Mouse (Mus musculus) midbrain, postnatal 0 days (tissue): Measurements from ENCODE around the gene Actbl2. TPM values are rescaled to one million over a fixed set of nuclear protein-coding genes. Genes with fewer than 3 reads are reported as not detected.

ENCODE experiments used
- ATAC-seq: fragments of 200-750 bp; cut with Nextera tagmentation; 2 replicates; pipeline ENCODE4 v1.8.0; 2017; ENCODE audit warnings: moderate number of reproducible peaks, mild to moderate bottlenecking, moderate TSS enrichment, moderate library complexity; ENCODE audit not compliant: low FRiP score
- DNase-seq: peaks from one replicate; pipeline ENCODE4 v3.0.0-alpha.2; 2015; ENCODE audit warnings: low spot score
- H3K27ac ChIP-seq: fragments of 300-500 bp; sonication (generic); 2 replicates; pipeline ENCODE4 v1.5.1; 2014; ENCODE audit warnings: low read depth, mild to moderate bottlenecking, low read length, mixed read lengths
- H3K27me3 ChIP-seq: fragments of 300-500 bp; sonication (generic); 2 replicates; pipeline ENCODE4 v1.6.1; 2014; ENCODE audit warnings: low read length, control low read depth, mixed read lengths; ENCODE audit not compliant: insufficient read depth
- H3K36me3 ChIP-seq: fragments of 300-500 bp; sonication (generic); 2 replicates; pipeline ENCODE4 v1.6.1; 2014; ENCODE audit warnings: low read length, control low read depth, mixed read lengths; ENCODE audit not compliant: insufficient read depth
- H3K4me1 ChIP-seq: fragments of 300-500 bp; sonication (generic); 2 replicates; pipeline ENCODE4 v1.6.1; 2014; ENCODE audit warnings: mild to moderate bottlenecking, control low read depth, antibody characterized with exemption, low read length, mixed read lengths; ENCODE audit not compliant: insufficient read depth
- H3K4me2 ChIP-seq: fragments of 300-500 bp; sonication (generic); 2 replicates; pipeline ENCODE4 v1.6.1; 2014; ENCODE audit warnings: low read depth, mild to moderate bottlenecking, low read length, mixed read lengths; ENCODE audit not compliant: poor library complexity, severe bottlenecking
- H3K4me3 ChIP-seq: fragments of 300-500 bp; sonication (generic); 2 replicates; pipeline ENCODE4 v1.5.1; 2014; ENCODE audit warnings: low read depth, mild to moderate bottlenecking, low read length, moderate library complexity
- H3K9ac ChIP-seq: fragments of 300-500 bp; sonication (generic); replicated peaks from 2 replicates; pipeline ENCODE4 v1.6.1; 2014; ENCODE audit warnings: mild to moderate bottlenecking, low read length, moderate library complexity, mixed read lengths; ENCODE audit not compliant: poor library complexity, severe bottlenecking
- H3K9me3 ChIP-seq: fragments of 300-500 bp; sonication (generic); 2 replicates; pipeline ENCODE4 v1.6.1; 2016; ENCODE audit warnings: low read length, control low read depth
- CTCF ChIP-seq: IDR thresholded peaks from 2 replicates; pipeline ENCODE4 v1.5.1; 2016; ENCODE audit warnings: antibody characterized with exemption, mild to moderate bottlenecking
- WGBS: fragments of 180-500 bp; shearing (Covaris S2); extraction: QIAGEN DNeasy Blood & Tissue Kit; methylation state at CpG from one replicate; pipeline ENCODE4 v1.1.7; 2014; 5-methylcytosine and 5-hydroxymethylcytosine counted together
- polyA plus RNA-seq: library from polyadenylated mRNA; unstranded; fragments of >200 nt; fragmentation: Nextera tagmentation; extraction: Ambion mirVana; gene quantifications from 2 replicates; pipeline ENCODE4 v1.2.1, GENCODE M21; 2015
- total RNA-seq: library from RNA; depleted of rRNA; stranded (reverse); fragments of >200 nt; gene quantifications from 2 replicates; pipeline ENCODE4 v1.2.3, GENCODE M21; 2014

Gene Actbl2
- total and polyA plus RNA-seq, 2 experiments from 2014 or later = not detected

DNA sequence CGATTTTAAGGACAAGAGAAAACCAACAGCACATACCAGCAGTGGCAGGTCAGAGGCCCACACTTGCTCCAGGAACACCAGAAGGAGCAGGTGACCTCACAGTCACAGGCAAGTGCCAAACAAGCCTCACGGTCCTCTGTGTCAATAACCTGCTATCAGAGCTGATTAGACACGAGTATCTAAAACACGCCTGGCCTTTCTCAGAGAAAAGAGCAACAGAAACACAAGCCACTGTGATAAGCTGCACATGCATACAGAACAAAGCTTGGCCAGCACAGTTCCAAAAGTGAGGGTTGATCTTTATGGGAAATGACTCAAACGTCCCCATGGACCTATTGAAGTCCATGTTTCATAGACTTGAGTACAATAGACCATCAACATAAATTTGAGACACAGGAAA, 41.2 kb downstream of the Actbl2 start:
- Histone ChIP-seq H3K36me3 (no peaks in the 10 kb centered on the region), H3K4me2 (no peak overlapping the region), H3K9me3 (no peaks in the 10 kb centered on the region), H3K4me3 (no peak overlapping the region), H3K9ac (no peak overlapping the region), H3K27ac (no peak overlapping the region), H3K4me1 (no peaks in the 10 kb centered on the region), H3K27me3 (no peaks in the 10 kb centered on the region)
- WGBS = 76% methylated on average over 5 of the region's 5 CpGs
- DNase-seq (no peak), ATAC-seq (no peak)
- TF ChIP-seq CTCF = no peak

DNA sequence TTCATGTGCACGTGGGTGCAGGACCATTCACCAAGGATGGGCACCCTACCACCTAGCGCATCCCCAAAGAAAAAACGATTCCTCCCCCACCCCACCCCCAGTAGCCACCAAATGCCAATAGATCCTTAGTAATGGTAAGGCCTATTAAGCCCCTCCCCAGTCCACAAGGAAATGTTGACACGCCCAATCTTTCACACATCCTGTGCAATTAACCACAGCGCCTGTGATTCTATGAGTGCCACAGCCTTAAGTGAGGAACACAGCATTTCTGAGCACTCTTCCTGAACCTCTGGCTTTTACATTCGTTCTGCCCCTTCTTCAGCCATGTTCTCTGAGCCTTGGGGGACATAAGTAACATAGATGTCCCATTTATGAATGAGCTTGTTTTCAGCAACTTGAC, 42.8 kb downstream of the Actbl2 start:
- Histone ChIP-seq H3K4me3 (no peak overlapping the region), H3K9ac (no peak overlapping the region), H3K36me3 (no peaks in the 10 kb centered on the region), H3K4me2 (no peak overlapping the region), H3K27ac (no peak overlapping the region), H3K9me3 (no peaks in the 10 kb centered on the region), H3K4me1 (no peaks in the 10 kb centered on the region), H3K27me3 (no peaks in the 10 kb centered on the region)
- 90% methylated on average over 6 of the region's 6 CpGs for WGBS
- no peak for ATAC-seq
- DNase-seq = no peak
- TF ChIP-seq CTCF = no peak

DNA sequence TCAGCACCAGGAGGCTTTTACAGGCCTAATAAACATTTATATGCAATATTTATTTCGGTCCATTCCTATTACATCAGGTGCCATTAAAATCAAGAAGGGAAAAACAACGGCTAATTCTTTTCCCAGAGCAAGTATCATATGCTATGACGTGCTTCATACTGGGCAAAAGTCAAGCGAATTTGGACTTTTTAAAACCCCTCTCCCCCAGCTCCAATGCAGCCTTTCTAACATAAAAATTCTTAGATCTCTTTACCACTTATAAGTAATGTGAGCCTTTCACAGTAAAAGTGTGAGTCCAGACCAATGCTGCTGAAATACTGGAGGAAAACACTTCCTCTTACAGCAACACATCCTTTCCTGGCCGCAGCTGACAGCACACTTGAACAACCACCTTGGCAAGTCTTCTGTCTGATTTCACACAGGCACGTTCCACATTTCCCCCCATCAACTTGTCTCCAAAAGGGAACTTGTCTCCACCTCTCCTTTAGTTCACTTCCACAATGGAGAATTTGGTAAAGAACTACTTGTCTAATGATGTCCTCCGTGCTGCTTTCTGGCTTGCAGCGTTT, 44.4 kb downstream of the Actbl2 start:
- Histone ChIP-seq H3K4me1 (no peaks in the 10 kb centered on the region), H3K9me3 (no peaks in the 10 kb centered on the region)

DNA sequence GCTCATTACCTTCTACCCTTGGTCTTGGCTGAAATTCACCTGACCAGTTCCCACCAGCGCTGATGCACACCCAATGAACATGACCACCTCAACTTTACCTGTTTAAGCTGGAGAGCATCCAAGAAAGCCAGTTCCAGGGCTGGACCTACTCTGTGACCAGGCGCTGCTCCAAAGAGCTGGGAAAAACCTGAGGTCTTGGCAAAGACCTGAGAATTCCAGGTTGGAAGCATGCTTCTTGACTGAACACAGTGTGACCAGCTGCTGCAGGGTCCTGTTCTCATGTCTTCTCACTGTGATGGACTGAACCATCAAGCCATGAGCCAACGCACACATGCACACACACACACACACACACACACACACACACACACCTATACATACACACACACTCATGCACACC, 46.0 kb downstream of the Actbl2 start:
- H3K9me3 ChIP-seq = no peaks in the 10 kb centered on the region
- ATAC-seq (no peak), DNase-seq (no peak)
- no peak overlapping the region for H3K9ac ChIP-seq
- H3K4me3 ChIP-seq = no peak overlapping the region
- 89% methylated on average over 3 of the region's 3 CpGs for WGBS
- no peaks in the 10 kb centered on the region for H3K4me1 ChIP-seq
- no peaks in the 10 kb centered on the region for H3K36me3 ChIP-seq
- no peak overlapping the region for H3K4me2 ChIP-seq
- H3K27ac ChIP-seq = no peak overlapping the region
- no peaks in the 10 kb centered on the region for H3K27me3 ChIP-seq
- no peak for TF ChIP-seq CTCF

More for the DNA sequence above, 44.4 kb downstream of the Actbl2 start:
- Histone ChIP-seq H3K36me3 (no peaks in the 10 kb centered on the region), H3K27me3 (no peaks in the 10 kb centered on the region), H3K4me2 (no peak overlapping the region), H3K9ac (no peak overlapping the region), H3K4me3 (no peak overlapping the region), H3K27ac (no peak overlapping the region)
- no peak for ATAC-seq
- no peak for TF ChIP-seq CTCF
- no peak for DNase-seq
- 90% methylated on average over 8 of the region's 8 CpGs for WGBS

DNA sequence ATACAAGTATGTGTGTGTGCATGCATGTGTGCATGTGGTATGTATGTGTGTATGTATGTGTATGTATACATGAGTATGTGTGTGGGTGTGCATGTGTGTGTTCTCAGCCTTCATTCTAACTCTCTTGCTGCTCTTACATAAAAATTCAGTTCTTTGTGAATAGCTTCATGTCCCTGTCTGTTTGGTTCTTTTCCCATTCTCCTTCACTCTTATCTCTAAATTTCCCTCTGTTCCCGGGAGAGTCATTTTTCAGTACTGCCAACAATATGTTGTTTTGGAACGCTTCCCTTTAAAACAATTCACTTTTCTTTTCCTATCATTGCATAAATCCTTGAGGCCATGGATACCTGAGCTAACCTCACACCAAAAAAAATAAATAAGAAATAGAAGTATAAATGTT, 46.6 kb downstream of the Actbl2 start:
- H3K27ac ChIP-seq = no peak overlapping the region
- TF ChIP-seq CTCF = no peak
- no peak overlapping the region for H3K4me2 ChIP-seq
- WGBS = 81% methylated on average over 2 of the region's 2 CpGs
- ATAC-seq (no peak), DNase-seq (no peak)
- no peaks in the 10 kb centered on the region for H3K27me3 ChIP-seq
- no peaks in the 10 kb centered on the region for H3K9me3 ChIP-seq
- no peak overlapping the region for H3K9ac ChIP-seq
- H3K36me3 ChIP-seq = no peaks in the 10 kb centered on the region
- H3K4me3 ChIP-seq = no peak overlapping the region
- no peaks in the 10 kb centered on the region for H3K4me1 ChIP-seq

DNA sequence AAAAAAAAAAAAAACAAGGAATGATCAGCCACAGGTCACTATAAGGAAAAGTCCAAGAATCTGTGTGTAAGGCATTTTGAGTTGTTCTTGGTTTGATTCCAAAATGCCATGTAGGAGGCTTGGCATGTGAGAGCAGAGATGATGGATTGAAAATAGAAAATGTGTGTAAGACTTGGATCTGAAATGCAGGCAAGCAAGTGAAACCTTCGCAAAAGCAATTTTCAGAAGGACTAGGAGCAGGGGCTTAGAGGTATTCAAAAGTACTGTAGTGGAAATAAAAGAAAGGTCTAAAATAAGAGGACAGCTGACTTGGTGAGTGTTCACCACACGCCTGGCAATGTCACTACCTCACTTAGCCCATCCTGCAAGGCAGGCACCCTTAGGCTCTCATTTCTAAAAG, 49.4 kb downstream of the Actbl2 start:
- Histone ChIP-seq H3K4me1 (no peaks in the 10 kb centered on the region), H3K4me3 (no peak overlapping the region), H3K36me3 (no peaks in the 10 kb centered on the region), H3K27me3 (no peaks in the 10 kb centered on the region), H3K4me2 (no peak overlapping the region), H3K27ac (no peak overlapping the region), H3K9me3 (no peaks in the 10 kb centered on the region), H3K9ac (no peak overlapping the region)
- TF ChIP-seq CTCF = no peak
- ATAC-seq (no peak), DNase-seq (no peak)
- 86% methylated on average over 2 of the region's 2 CpGs for WGBS
